Mouse (Mus musculus) myocyte (in vitro differentiated cells): ENCODE measurements around the gene Hivep2. TPM values are rescaled to one million over a fixed set of nuclear protein-coding genes. Genes with fewer than 3 reads are reported as not detected.

Experiments used
- H3K27me3 ChIP-seq: one replicate; pipeline ENCODE4 v1.6.1; 2011; ENCODE audit not compliant: control insufficient read depth, insufficient read depth, insufficient read length
- H3K36me3 ChIP-seq: one replicate; pipeline ENCODE4 v1.6.1; 2011; ENCODE audit not compliant: control insufficient read depth, insufficient read depth
- H3K4me2 ChIP-seq: one replicate; pipeline ENCODE4 v1.6.1; 2011; ENCODE audit warnings: low read depth, control low read depth
- H3K4me3 ChIP-seq: one replicate; pipeline ENCODE4 v1.5.1; 2011; ENCODE audit warnings: mild to moderate bottlenecking, control low read depth, moderate library complexity
- H3K79me2 ChIP-seq: one replicate; pipeline ENCODE4 v1.6.1; 2011; ENCODE audit not compliant: control insufficient read depth, insufficient read depth
- H3ac ChIP-seq: one replicate; pipeline ENCODE4 v1.6.1; 2011; ENCODE audit not compliant: control insufficient read depth, insufficient read length
- CEBPB ChIP-seq: IDR thresholded peaks from 2 replicates; pipeline ENCODE4 v1.6.1; 2011; ENCODE audit warnings: mild to moderate bottlenecking, moderate library complexity; ENCODE audit not compliant: poor library complexity, insufficient read depth, severe bottlenecking
- E2F4 ChIP-seq: IDR thresholded peaks from one replicate; pipeline ENCODE4 v1.6.1; 2011; ENCODE audit warnings: mild to moderate bottlenecking, control low read depth, moderate library complexity; ENCODE audit not compliant: insufficient read depth
- MAX ChIP-seq: IDR thresholded peaks from one replicate; pipeline ENCODE4 v1.6.1; 2011; ENCODE audit warnings: low read depth, mild to moderate bottlenecking, control low read depth
- MYOD1 ChIP-seq, 3 experiments: IDR thresholded peaks; one replicate each; pipeline ENCODE4 v1.6.1; 2011; ENCODE audit warnings: control low read depth in 2 of 3, low read depth in 2 of 3, mild to moderate bottlenecking in 2 of 3, moderate library complexity in 1 of 3; ENCODE audit not compliant: insufficient read length in 2 of 3, control insufficient read depth in 1 of 3
- MYOG ChIP-seq, 3 experiments: IDR thresholded peaks; one replicate each; pipeline ENCODE4 v1.6.1; 2011; ENCODE audit warnings: control low read depth in 2 of 3, low read depth in 2 of 3, mild to moderate bottlenecking in 2 of 3; ENCODE audit not compliant: insufficient read length in 2 of 3, control insufficient read depth in 1 of 3, insufficient read depth in 1 of 3
- POLR2A ChIP-seq: IDR thresholded peaks from one replicate; pipeline ENCODE4 v1.6.1; 2011; ENCODE audit warnings: low read depth, mild to moderate bottlenecking, control low read depth, moderate library complexity; ENCODE audit not compliant: insufficient read length
- POLR2AphosphoS2 ChIP-seq: IDR thresholded peaks from one replicate; pipeline ENCODE4 v1.6.1; 2011; ENCODE audit warnings: low read depth, control low read depth; ENCODE audit not compliant: insufficient read length
- REST ChIP-seq: IDR thresholded peaks from one replicate; pipeline ENCODE4 v1.6.1; 2011; ENCODE audit warnings: mild to moderate bottlenecking, control low read depth, moderate library complexity; ENCODE audit not compliant: insufficient read depth, insufficient read length
- SRF ChIP-seq: IDR thresholded peaks from one replicate; pipeline ENCODE4 v1.6.1; 2011; ENCODE audit warnings: low read depth; ENCODE audit not compliant: control insufficient read depth, insufficient read length
- TCF12 ChIP-seq: IDR thresholded peaks from one replicate; pipeline ENCODE4 v1.6.1; 2011; ENCODE audit warnings: mild to moderate bottlenecking, control low read depth; ENCODE audit not compliant: poor library complexity, insufficient read depth, severe bottlenecking
- TCF3 ChIP-seq: IDR thresholded peaks from one replicate; pipeline ENCODE4 v1.6.1; 2011; ENCODE audit warnings: low read depth, control low read depth; ENCODE audit not compliant: insufficient read length
- USF1 ChIP-seq: IDR thresholded peaks from one replicate; pipeline ENCODE4 v1.6.1; 2011; ENCODE audit warnings: low read depth, mild to moderate bottlenecking, control low read depth, moderate library complexity
- polyA plus RNA-seq: library from polyadenylated mRNA; unstranded; fragments of >200 nt; fragmentation: generic; extraction: Trizol; gene quantifications from one replicate; pipeline ENCODE4 v1.2.1, GENCODE M21; 2012; ENCODE audit warnings: missing spikeins

Hivep2 gene
- polyA plus RNA-seq, 1 experiment, result 9.6 TPM

GRCm38 (mm10) chr10:14027751-14028150 lies 61.9 kb downstream of the Hivep2 start:
- Histone ChIP-seq H3K36me3 (no peaks in the 10 kb centered on the region), H3K4me2 (no peak overlapping the region), H3K79me2 (peaks cover 70% of the 10 kb centered on the region), H3ac (no peak overlapping the region), H3K27me3 (no peaks in the 10 kb centered on the region), H3K4me3 (no peak overlapping the region)
- TF ChIP-seq E2F4, result no peak
- TF ChIP-seq MYOG (IDR thresholded peaks at IDR 0.05; ENCODE audit: control insufficient read depth in 1 of 3, insufficient read depth in 1 of 3, insufficient read length in 2 of 3, low read depth in 2 of 3), result no peak
- no peak for TF ChIP-seq POLR2AphosphoS2
- no peak for TF ChIP-seq TCF3
- no peak for TF ChIP-seq POLR2A
- TF ChIP-seq MYOD1 (IDR thresholded peaks at IDR 0.05; ENCODE audit: control insufficient read depth in 1 of 3, insufficient read length in 2 of 3, low read depth in 2 of 3), result no peak
- TF ChIP-seq CEBPB, result no peak

DNA sequence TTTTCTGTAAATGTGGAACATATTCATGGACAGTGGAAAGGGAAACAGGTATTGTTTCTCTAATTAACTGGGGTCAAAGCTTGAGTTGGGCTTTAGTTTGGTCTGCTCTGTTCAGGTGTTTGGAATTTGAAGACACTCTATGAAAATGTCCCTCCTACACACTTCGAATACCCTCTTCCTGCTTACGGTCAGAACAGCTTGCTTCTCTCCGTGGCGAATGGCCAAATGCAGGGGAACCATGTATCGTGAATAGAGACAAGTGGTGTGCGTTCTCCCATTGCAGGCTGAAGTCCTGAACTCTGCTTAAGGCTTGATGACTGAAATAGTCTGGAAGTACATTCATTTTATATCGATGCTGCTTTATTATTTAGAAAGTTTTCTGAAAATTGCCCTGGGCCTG lies 63.1 kb downstream of the Hivep2 start:
- no peaks in the 10 kb centered on the region for H3K27me3 ChIP-seq
- TF ChIP-seq TCF12, result no peak
- TF ChIP-seq MYOG (IDR thresholded peaks at IDR 0.05; ENCODE audit: control insufficient read depth in 1 of 3, insufficient read depth in 1 of 3, insufficient read length in 2 of 3, low read depth in 2 of 3), result no peak
- no peak for TF ChIP-seq SRF
- no peak overlapping the region for H3ac ChIP-seq
- no peak overlapping the region for H3K4me2 ChIP-seq
- H3K36me3 ChIP-seq, result no peaks in the 10 kb centered on the region
- peaks cover 76% of the 10 kb centered on the region for H3K79me2 ChIP-seq
- no peak overlapping the region for H3K4me3 ChIP-seq

DNA sequence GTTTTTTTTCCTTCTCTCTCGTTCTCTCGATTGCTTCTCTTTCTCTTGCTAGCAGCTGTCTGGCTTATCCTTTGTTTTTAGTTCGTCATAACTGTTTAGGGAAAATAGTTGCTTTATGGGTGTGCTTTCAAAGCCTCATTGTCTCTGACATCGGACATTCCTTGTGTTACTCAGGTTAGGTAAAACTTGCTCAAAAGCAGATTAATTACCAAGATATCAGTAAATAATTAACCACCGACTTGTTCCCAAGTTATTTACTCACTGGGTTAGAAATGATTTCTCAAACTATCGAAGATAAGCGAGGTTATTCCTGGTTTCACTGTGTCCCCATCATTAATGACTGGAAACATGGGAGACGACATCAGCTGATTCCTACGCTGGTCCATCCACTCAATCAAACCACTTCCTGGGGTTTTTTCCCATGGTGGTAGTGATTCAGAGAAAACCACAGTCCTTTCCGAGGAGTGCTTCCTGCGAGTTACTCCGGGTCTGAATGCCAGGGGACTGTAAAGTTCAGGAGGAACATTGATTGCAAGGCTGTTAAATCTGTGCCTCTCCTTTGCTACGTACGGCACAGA lies 64.7 kb downstream of the Hivep2 start:
- Histone ChIP-seq H3K27me3 (no peaks in the 10 kb centered on the region), H3K36me3 (no peaks in the 10 kb centered on the region), H3K4me2 (peak overlapping the region; percentile 35), H3K79me2 (peaks cover 79% of the 10 kb centered on the region), H3K4me3 (no peak overlapping the region), H3ac (no peak overlapping the region)
- no peak for TF ChIP-seq POLR2AphosphoS2
- no peak for TF ChIP-seq MYOD1 (IDR thresholded peaks at IDR 0.05; ENCODE audit: control insufficient read depth in 1 of 3, insufficient read length in 2 of 3, low read depth in 2 of 3)
- no peak for TF ChIP-seq MYOG (IDR thresholded peaks at IDR 0.05; ENCODE audit: control insufficient read depth in 1 of 3, insufficient read depth in 1 of 3, insufficient read length in 2 of 3, low read depth in 2 of 3)
- TF ChIP-seq E2F4, result no peak
- no peak for TF ChIP-seq TCF3
- TF ChIP-seq TCF12, result no peak
- no peak for TF ChIP-seq USF1
- TF ChIP-seq POLR2A, result no peak
- TF ChIP-seq REST, result no peak
- no peak for TF ChIP-seq SRF
- TF ChIP-seq MAX, result no peak
- TF ChIP-seq CEBPB, result no peak

- TF ChIP-seq POLR2AphosphoS2 (no peak), MYOD1 (IDR thresholded peaks at IDR 0.05; ENCODE audit: control insufficient read depth in 1 of 3, insufficient read length in 2 of 3, low read depth in 2 of 3) (no peak), MAX (no peak), TCF12 (no peak), TCF3 (no peak), SRF (no peak), USF1 (no peak)
- no peaks in the 10 kb centered on the region for H3K27me3 ChIP-seq
- peaks cover 70% of the 10 kb centered on the region for H3K79me2 ChIP-seq
- no peaks in the 10 kb centered on the region for H3K36me3 ChIP-seq
- H3K4me2 ChIP-seq, result no peak overlapping the region
- no peak overlapping the region for H3ac ChIP-seq
- H3K4me3 ChIP-seq, result no peak overlapping the region
Observed at GRCm38 (mm10) chr10:14032532-14032931, 66.7 kb downstream of the Hivep2 start.

- Histone ChIP-seq H3ac (no peak overlapping the region), H3K4me3 (no peak overlapping the region), H3K4me2 (no peak overlapping the region), H3K79me2 (peaks cover 76% of the 10 kb centered on the region), H3K27me3 (no peaks in the 10 kb centered on the region), H3K36me3 (no peaks in the 10 kb centered on the region)
- TF ChIP-seq MAX (no peak), POLR2AphosphoS2 (no peak), CEBPB (no peak), SRF (no peak), POLR2A (no peak), TCF3 (no peak), MYOD1 (IDR thresholded peaks at IDR 0.05; ENCODE audit: control insufficient read depth in 1 of 3, insufficient read length in 2 of 3, low read depth in 2 of 3) (no peak), REST (no peak), MYOG (IDR thresholded peaks at IDR 0.05; ENCODE audit: control insufficient read depth in 1 of 3, insufficient read depth in 1 of 3, insufficient read length in 2 of 3, low read depth in 2 of 3) (no peak), TCF12 (no peak), USF1 (no peak)
Observed at GRCm38 (mm10) chr10:14034046-14034445, 68.2 kb downstream of the Hivep2 start.
